Mouse (Mus musculus): ENCODE measurements around the gene Gm11037.

The Gm11037 gene

DNA sequence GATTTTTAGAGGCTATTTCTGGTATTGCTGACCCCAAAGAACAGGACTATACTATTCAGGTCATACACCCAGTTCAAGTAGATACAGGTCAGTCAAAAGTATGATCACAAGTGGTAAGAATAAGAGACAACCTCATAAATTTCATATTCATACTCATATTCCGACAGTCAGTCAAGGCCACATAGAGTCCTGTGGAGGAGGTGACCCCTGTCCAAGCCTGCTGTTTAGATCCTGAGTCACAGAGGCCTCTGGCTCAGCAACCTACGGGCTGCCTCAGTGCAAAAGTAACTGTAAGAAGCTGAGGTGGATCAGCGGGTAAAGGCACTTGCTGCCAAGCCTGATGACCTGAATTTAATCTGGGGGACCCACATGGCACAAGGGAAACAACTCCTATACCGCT lies 20.7 kb downstream of the Gm11037 start:
- no peak for DNase-seq

GRCm38 (mm10) chr2:131156987-131157386 lies 23.7 kb downstream of the Gm11037 start:
- no peak for DNase-seq

DNA sequence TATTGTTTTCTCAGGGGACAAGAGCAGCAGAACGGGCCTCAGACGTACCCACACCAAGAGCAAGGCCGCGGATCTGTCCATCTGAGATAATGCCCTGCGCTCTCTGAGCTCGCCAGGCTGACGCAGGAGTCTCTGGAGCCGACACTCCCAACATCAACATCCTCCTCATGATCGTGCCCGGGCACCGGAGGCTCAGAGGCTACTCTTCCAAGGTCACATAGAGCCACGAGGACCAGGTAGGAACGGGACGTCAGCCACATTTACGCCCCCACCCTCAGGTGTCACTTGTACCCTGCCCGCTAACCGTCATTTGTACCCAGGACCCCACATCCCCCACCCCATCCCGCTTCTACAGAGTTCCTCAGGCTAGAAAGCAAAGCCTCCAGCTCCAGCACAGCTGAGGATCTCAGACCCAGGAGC lies 26.2 kb downstream of the Gm11037 start:
- no peak for DNase-seq

DNA sequence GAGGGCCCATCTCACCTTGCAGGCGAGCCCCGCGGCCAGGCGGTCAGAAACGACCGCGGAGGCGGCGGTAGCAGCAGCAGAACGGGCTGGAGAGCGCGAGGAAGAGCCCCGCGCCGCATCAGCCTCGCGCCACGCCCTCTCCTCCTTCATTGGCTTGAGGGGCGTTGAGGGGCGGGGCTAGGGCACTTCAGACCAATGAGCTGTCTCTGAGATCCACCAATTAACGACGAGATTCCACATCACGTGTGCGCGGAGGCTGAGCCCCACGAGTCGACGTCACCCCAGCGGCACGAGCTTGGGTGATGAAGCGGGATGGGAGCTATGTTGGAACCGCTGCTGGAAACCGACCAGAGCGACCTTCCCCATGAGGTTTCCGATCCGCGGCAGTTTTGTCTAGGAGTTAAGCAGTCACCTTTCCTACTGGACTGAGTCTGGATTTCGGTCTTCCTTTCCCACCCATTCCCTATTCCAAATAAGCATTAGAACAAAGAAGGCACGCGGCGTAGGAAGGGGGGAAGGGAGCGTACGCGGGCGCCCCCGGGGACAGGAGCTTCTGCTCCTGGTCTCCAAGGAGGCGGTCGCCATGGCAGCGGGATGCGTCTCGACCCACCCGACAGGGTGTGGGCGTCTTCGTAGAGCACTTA lies 26.8 kb downstream of the Gm11037 start, which contains the start of gene 1700037H04Rik:
TSS of gene 1700037H04Rik (minus strand) at position 144 of the 644 bp plus-strand sequence.
- DNase-seq = peak; percentile 95

- DNase-seq = no peak
Observed at GRCm38 (mm10) chr2:131160671-131161111, 27.4 kb downstream of the Gm11037 start.

DNA sequence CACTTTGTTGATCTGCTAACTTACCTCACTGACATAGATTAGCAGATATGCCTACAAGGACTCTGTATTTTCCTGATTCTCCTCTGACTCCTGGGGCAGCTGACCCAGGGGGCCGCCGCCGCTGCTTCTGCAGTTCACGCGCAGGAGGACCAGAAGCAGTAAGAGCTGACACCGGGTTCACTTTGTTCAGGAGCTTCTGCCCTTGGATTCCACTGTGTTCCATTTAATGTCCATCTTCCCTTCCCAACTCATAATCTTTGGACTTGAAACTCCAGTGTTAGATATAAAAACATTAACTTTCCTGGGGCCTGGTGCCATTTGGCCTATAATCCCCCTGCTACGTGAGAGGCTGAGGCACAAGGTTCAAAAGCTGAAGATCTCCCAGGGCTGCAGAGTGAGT lies 30.6 kb downstream of the Gm11037 start:
- no peak for DNase-seq

DNA sequence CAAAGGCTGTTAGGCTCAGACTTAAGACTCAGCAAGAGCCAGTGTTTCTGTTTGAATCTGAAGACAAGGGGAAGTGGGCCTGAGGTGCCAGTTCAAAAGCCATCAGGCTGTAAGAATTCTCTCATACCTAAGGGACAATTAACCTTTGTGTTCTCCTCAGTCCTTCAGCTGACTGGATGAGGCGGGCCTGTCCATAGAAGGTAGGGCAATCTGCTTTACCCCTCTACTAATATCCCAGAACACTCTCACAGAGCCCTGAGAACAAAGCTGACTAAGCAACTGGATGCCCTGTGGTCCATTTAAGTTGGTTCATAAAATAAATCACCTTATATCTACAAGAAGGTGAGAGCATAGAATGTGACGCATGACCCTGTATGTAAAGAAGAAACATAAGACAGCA lies 32.9 kb downstream of the Gm11037 start:
- DNase-seq = no peak

- DNase-seq = no peak
Observed at GRCm38 (mm10) chr2:131167984-131168383, 34.7 kb downstream of the Gm11037 start.

GRCm38 (mm10) chr2:131168914-131169313 lies 35.6 kb downstream of the Gm11037 start:
- DNase-seq = no peak

- no peak for DNase-seq
Observed at GRCm38 (mm10) chr2:131170936-131171335, 37.6 kb downstream of the Gm11037 start.

GRCm38 (mm10) chr2:131171401-131172104 lies 38.3 kb downstream of the Gm11037 start:
- no peak for DNase-seq

DNA sequence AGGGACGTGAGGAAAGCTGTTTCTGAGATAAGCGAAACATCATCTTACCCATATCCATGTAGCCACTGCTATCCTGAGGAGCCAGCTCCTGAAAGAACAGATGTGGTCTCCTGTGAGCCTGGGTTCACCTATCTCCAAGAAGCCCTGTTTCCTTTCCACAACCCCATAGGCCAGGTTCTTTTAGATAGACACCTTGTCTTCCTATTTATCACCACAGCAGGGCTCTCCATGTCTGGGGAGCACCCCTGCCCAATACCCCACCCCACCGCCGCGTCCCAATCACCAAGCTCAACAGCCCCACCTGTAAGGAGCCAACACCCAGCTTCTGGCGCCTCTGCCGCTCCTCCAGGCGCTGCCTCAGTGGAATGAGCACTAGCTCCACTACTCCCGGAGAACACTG lies 39.0 kb downstream of the Gm11037 start:
- no peak for DNase-seq

DNA sequence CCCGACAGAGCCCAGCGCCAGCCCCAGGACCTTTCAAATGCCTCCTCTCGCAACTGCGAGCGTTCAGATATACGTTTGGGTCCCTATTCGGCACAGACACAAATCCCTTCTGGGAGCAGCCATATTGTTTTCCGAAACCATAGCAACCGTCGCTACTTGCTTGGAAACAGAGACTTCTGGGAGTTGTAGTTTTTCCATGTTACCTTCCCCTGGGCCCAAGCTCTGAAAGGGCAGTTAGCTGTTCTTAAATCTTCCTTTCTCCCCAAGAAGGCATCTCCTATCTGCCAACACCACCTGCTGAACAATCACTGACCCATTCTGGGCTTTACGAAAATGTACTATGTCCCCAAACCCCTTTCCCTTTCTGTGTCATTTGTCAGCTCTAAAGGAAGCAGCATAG lies 41.4 kb downstream of the Gm11037 start:
- DNase-seq = peak; percentile 53

- DNase-seq = no peak
Observed at GRCm38 (mm10) chr2:131175286-131175944, 42.1 kb downstream of the Gm11037 start.

DNA sequence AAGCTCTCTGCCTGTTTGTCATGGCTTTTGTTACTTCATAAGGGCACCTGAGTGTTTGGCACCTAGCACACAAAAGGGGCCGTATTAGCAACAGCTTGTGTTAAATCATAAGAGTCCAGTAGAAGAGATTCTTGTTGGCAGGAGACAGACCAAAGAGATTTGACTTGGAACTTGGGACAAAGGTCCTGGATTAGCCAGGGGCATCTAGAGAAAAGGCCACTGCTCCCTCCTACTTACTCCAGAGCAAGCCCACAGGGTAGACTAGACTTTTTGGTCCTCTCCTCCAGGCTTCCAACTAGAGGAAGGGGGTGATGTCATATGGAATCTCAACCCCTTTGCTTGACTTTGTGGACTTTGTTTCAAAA lies 42.6 kb downstream of the Gm11037 start:
- DNase-seq = no peak

GRCm38 (mm10) chr2:131176491-131176890 lies 43.2 kb downstream of the Gm11037 start:
- DNase-seq = no peak

DNA sequence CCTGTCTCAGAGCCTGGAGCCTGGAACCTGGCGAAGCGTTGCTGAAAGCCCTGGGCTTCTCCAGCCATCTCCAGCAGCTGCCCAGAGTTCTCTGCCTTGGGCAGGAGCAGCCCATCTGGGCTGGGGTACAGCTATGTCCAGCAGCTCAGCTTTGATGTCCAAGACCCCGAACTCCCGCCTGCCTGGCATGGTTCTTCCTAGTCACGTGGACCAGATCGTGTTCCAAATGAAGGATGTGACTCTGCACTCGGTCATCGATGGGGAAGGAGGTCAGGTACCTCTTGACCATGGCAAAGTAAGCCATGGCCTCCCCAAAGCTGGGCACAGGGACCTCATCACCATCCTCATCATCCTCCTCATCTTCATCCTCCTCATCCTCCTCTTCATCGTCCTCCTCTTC lies 44.6 kb downstream of the Gm11037 start:
- no peak for DNase-seq

GRCm38 (mm10) chr2:131178828-131179245 lies 45.5 kb downstream of the Gm11037 start:
- DNase-seq = no peak

- DNase-seq = peak; percentile 65
Observed at GRCm38 (mm10) chr2:131179246-131179886, 46.1 kb downstream of the Gm11037 start.

DNA sequence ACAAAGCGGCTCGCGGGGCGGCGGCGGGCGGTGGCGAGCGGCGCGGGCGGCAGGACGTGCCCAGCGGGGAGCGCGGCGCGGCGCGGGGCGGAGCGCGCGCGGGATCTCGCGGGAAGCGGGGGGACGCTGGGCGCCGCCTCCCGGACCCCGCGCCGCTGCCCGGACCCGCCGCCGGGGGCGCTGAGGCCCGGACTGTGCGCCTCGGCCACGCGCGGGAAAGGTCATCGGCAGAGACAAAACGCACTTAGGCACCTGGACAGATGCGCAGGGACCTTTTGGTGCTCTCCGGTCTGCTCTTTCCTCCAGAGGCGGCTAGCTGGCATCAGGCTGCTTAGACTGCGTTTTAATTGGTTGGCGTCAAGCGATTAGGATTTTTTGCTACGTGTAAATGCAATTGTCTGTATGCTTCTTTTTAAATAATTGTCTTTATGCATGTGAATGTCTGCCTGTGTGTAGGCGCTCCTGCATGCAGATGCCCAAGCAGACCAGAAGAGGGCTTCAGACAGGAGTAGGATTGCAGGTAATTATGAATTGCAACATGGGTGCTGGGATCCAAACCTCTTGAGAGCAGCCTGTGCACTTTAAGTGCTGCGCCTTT lies 46.8 kb downstream of the Gm11037 start, which contains the start of gene Cenpb:
TSS of gene Cenpb (minus strand) at position 78 of the 598 bp plus-strand sequence.
- DNase-seq = peak; percentile 85
